Mouse (Mus musculus): ENCODE measurements at regions not wholly inside any gene's neighbourhood (a gene's known extent, or its start where the extent isn't known, plus 50 kb on each side); places are given as distances from the start of the nearest gene placed in this dataset.

GRCm38 (mm10) chr1:79927740-79928139 is 66.8 kb upstream of the Serpine2 start:
- DNase-seq: no peak
- intact Hi-C loops (cut with DNase I): no loop called here

- peak in 1 of 2 experiments; percentile 9 for DNase-seq
- intact Hi-C loops (cut with DNase I): no loop called here
These were observed 64.8 kb upstream of the Serpine2 start for GRCm38 (mm10) chr1:79925776-79926175.

- intact Hi-C loops (cut with DNase I): no loop called here
- DNase-seq: peak in 1 of 2 experiments; percentile 13
These were observed 60.9 kb upstream of the Serpine2 start for GRCm38 (mm10) chr1:79921890-79922289.

GRCm38 (mm10) chr1:79921333-79921732 is 60.4 kb upstream of the Serpine2 start:
- DNase-seq: no peak
- intact Hi-C loops (cut with DNase I): no loop called here

GRCm38 (mm10) chr1:79917426-79918150 is 56.6 kb upstream of the Serpine2 start:
- peak; percentile 53 to 61 for DNase-seq
- intact Hi-C loops (cut with DNase I): no loop called here

Data from heart, postnatal 14 days (tissue).